Mouse (Mus musculus): ENCODE results near the gene Eps8l1. TPM values are rescaled to one million over a fixed set of nuclear protein-coding genes. Genes with fewer than 3 reads are reported as not detected.

Gene Eps8l1
- total and polyA plus RNA-seq, 2 experiments = 1.4 to 6.5 TPM

DNA sequence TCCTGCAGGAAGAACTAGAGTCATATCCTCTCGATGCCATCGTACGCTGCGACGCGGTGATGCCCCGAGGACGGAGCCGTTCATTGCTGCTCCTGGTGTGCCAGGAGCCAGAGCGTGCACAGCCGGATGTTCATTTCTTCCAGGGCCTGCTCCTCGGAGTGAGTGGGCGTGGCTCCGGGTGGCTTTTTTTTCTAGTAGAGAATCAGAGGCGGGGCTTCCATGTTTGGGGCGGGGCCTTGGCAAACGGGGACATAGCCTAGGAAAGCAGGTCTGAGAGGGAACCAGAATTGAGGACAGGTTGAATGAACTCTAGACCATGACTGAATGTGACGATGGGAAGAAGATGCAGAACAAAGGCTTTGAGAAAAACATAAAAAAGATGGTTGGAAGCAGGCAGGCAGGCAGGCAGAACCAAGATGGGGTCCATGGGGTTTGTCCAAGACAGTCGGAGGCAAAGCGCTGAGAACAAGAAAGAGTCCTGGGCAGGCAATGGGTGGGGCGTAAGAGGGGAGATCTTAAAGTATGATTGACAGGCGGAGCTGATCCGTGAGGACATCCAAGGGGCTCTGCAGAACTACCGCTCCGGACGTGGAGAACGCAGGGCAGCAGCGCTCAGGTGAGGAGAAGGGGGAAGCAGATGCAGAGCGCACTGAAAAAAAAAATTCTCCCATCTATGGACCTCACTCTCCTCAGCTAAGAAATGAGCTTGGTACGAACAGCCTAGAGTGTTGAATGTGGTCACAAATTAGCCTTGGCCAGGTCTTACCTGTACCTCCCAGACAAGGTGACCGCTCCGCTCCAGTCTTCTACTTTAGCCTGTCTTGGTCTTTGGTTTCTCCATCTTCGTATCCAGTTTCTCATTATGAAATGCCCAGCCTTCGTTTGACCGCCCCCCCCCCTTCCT lies 10.1 kb downstream of the Eps8l1 start:
- Histone ChIP-seq H3K36me3 (ENCODE audit: control insufficient read depth, insufficient read depth, low read length) (no peaks in the 10 kb centered on the region), H3K4me1 (ENCODE audit: control insufficient read depth, insufficient read depth, low read length) (no peaks in the 10 kb centered on the region), H3K79me2 (ENCODE audit: control insufficient read depth, insufficient read depth, low read length) (no peaks in the 10 kb centered on the region), H3K4me3 (ENCODE audit: insufficient read depth, low read depth, low read length) (peak overlapping the region; percentile 51), H3K27me3 (ENCODE audit: control insufficient read depth, insufficient read depth, low read length) (no peaks in the 10 kb centered on the region; the same call in 1 of the 2 replicates), H3K9ac (ENCODE audit: low read depth, low read length) (0 out of 2 replicates have a peak overlapping the region, but pooled peaks have one; percentile 21), H3K27ac (replicated peaks; ENCODE audit: insufficient read depth, low read depth, low read length) (no peak overlapping the region)
- TF ChIP-seq CTCF (IDR thresholded peaks at IDR 0.05; ENCODE audit: low read depth, low read length) (no peak), POLR2A (IDR thresholded peaks at IDR 0.05; ENCODE audit: extremely low read depth, insufficient read depth, low read length) (no peak)
- WGBS = 21% methylated on average over 35 of the region's 35 CpGs
- peak; percentile 19 for DNase-seq (ENCODE audit: extremely low read depth, low read depth, low spot score)

DNA sequence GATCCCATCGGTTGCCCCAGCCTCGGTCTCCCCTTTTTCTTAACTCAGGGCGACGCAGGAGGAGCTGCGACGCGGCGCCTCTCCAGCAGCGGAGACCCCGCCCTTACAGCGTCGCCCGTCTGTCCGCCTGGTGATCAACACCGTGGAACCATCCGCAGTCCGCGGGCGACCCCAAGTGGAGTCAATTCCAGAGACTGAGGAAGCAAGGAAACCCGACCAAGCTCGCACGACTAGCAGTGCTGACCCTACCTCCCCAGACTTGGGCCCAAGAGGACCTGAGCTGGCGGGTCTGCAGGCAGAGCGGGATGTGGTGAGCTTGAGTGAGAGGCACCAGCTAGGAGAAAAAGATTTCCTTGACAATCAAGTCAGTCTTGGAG lies 10.7 kb downstream of the Eps8l1 start:
- H3K27me3 ChIP-seq (ENCODE audit: control insufficient read depth, insufficient read depth, low read length) = no peaks in the 10 kb centered on the region; the same call in 1 of the 2 replicates
- no peaks in the 10 kb centered on the region for H3K36me3 ChIP-seq (ENCODE audit: control insufficient read depth, insufficient read depth, low read length)
- peak; percentile 72 for TF ChIP-seq CTCF (IDR thresholded peaks at IDR 0.05; ENCODE audit: low read depth, low read length)
- TF ChIP-seq POLR2A (IDR thresholded peaks at IDR 0.05; ENCODE audit: extremely low read depth, insufficient read depth, low read length) = no peak
- no peaks in the 10 kb centered on the region for H3K4me1 ChIP-seq (ENCODE audit: control insufficient read depth, insufficient read depth, low read length)
- 0 out of 2 replicates have a peak overlapping the region, but pooled peaks have one; percentile 21 for H3K9ac ChIP-seq (ENCODE audit: low read depth, low read length)
- no peaks in the 10 kb centered on the region for H3K79me2 ChIP-seq (ENCODE audit: control insufficient read depth, insufficient read depth, low read length)
- peak overlapping the region; percentile 51 for H3K4me3 ChIP-seq (ENCODE audit: insufficient read depth, low read depth, low read length)
- no peak overlapping the region for H3K27ac ChIP-seq (replicated peaks; ENCODE audit: insufficient read depth, low read depth, low read length)
- WGBS = 23% methylated on average over 24 of the region's 24 CpGs
- no peak for DNase-seq (ENCODE audit: extremely low read depth, low read depth, low spot score)

DNA sequence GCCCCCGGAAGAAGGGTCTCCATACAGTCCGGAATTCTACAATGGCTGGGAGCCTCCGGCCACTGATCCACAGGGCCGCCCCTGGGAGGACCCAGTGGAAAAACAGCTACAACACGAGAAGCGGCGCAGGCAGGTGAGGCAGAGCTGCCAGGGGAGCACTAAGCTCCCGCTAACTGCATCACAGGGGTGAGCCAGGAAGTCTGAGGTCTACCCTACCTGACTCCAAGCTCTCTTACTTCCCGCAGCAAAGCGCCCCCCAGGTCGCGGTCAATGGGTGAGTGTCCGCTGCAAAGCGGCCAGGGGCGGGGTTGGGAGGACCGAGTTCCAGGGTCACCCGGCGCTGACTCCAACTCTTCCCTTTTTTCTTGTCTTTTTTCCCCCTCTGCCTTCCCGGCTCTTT lies 13.5 kb downstream of the Eps8l1 start:
- H3K79me2 ChIP-seq (ENCODE audit: control insufficient read depth, insufficient read depth, low read length) = no peaks in the 10 kb centered on the region
- TF ChIP-seq POLR2A (IDR thresholded peaks at IDR 0.05; ENCODE audit: extremely low read depth, insufficient read depth, low read length) (no peak), CTCF (IDR thresholded peaks at IDR 0.05; ENCODE audit: low read depth, low read length) (no peak)
- H3K27me3 ChIP-seq (ENCODE audit: control insufficient read depth, insufficient read depth, low read length) = no peaks in the 10 kb centered on the region; the same call in 1 of the 2 replicates
- no peak overlapping the region for H3K4me3 ChIP-seq (ENCODE audit: insufficient read depth, low read depth, low read length)
- WGBS = 40% methylated on average over 19 of the region's 19 CpGs
- no peak overlapping the region for H3K9ac ChIP-seq (ENCODE audit: low read depth, low read length)
- no peak overlapping the region for H3K27ac ChIP-seq (replicated peaks; ENCODE audit: insufficient read depth, low read depth, low read length)
- H3K36me3 ChIP-seq (ENCODE audit: control insufficient read depth, insufficient read depth, low read length) = no peaks in the 10 kb centered on the region
- DNase-seq (ENCODE audit: extremely low read depth, low read depth, low spot score) = no peak
- H3K4me1 ChIP-seq (ENCODE audit: control insufficient read depth, insufficient read depth, low read length) = no peaks in the 10 kb centered on the region

DNA sequence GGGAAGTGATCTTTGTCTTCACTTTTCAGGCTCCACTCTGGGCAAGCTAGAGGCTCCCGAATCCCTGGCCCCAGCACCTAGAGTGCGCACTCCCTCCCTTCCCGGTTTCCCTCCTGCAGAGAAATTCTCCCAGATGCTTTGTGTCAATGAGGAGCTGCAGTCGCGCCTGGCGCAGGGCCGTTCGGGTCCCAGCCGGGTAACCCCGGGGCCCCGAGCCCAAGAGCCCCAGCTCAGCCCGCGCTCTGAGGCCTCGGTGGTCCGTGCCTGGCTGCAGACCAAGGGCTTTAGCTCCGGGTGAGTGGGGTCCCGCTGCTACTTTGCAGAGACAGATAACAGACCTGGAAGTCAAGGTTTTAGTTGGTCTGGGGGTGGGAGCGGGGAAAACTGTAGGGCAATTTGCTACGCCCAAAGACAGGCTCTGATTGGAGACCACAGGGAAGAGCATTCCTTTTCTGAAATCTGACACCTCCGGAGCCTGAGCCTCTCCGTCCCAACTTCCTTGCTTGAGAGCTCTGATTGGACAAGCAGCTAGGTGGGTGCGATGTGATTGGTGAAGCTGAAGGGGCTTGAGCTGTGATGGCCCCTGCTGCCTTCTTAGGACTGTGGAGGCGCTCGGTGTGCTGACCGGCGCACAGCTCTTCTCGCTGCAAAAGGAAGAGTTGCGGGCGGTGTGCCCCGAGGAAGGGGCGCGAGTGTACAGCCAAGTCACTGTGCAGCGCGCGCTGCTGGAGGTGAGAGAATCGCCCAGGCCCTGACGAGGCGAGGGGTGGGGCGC lies 17.7 kb downstream of the Eps8l1 start:
- DNase-seq (ENCODE audit: extremely low read depth, low read depth, low spot score) = peak; percentile 35
- H3K4me1 ChIP-seq (ENCODE audit: control insufficient read depth, insufficient read depth, low read length) = no peaks in the 10 kb centered on the region
- peaks cover 2% of the 10 kb centered on the region; the same call in 1 of the 2 replicates for H3K36me3 ChIP-seq (ENCODE audit: control insufficient read depth, insufficient read depth, low read length)
- H3K9ac ChIP-seq (ENCODE audit: low read depth, low read length) = peak overlapping the region; percentile 33
- no peak overlapping the region for H3K27ac ChIP-seq (replicated peaks; ENCODE audit: insufficient read depth, low read depth, low read length)
- 13% methylated on average over 39 of the region's 39 CpGs for WGBS
- no peak for TF ChIP-seq POLR2A (IDR thresholded peaks at IDR 0.05; ENCODE audit: extremely low read depth, insufficient read depth, low read length)
- H3K79me2 ChIP-seq (ENCODE audit: control insufficient read depth, insufficient read depth, low read length) = no peaks in the 10 kb centered on the region
- no peaks in the 10 kb centered on the region; the same call in 1 of the 2 replicates for H3K27me3 ChIP-seq (ENCODE audit: control insufficient read depth, insufficient read depth, low read length)
- peak overlapping the region; percentile 53; the same call in 1 of the 2 replicates for H3K4me3 ChIP-seq (ENCODE audit: insufficient read depth, low read depth, low read length)

DNA sequence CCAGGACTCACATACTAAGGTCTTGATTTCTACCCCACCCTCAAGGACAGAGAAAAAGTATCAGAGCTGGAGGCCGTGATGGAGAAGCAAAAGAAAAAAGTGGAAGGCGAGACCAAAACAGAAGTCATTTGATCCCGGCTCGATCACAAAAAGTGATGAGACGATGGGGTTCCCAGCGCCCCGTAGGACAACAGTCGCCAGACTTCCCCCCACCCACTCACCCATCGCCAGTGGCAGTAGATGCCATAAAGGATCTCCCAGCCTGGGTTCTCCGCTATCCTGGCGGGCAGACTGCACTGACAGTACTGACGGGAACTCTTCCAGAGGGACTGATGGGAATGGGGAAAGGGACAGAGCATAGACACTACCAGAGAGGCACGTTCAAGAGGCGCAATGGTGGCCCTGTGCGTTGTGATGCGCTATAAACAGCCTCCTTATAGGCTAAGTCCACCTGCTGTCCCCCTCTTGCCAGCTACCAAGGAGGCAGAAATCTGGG lies 18.4 kb downstream of the Eps8l1 start:
- Histone ChIP-seq H3K79me2 (ENCODE audit: control insufficient read depth, insufficient read depth, low read length) (no peaks in the 10 kb centered on the region), H3K27ac (replicated peaks; ENCODE audit: insufficient read depth, low read depth, low read length) (no peak overlapping the region), H3K9ac (ENCODE audit: low read depth, low read length) (peak overlapping the region; percentile 33), H3K36me3 (ENCODE audit: control insufficient read depth, insufficient read depth, low read length) (peaks cover 5% of the 10 kb centered on the region; the same call in 1 of the 2 replicates), H3K4me1 (ENCODE audit: control insufficient read depth, insufficient read depth, low read length) (no peaks in the 10 kb centered on the region), H3K27me3 (ENCODE audit: control insufficient read depth, insufficient read depth, low read length) (no peaks in the 10 kb centered on the region), H3K4me3 (ENCODE audit: insufficient read depth, low read depth, low read length) (peak overlapping the region; percentile 53; the same call in 1 of the 2 replicates)
- no peak for TF ChIP-seq POLR2A (IDR thresholded peaks at IDR 0.05; ENCODE audit: extremely low read depth, insufficient read depth, low read length)
- TF ChIP-seq CTCF (IDR thresholded peaks at IDR 0.05; ENCODE audit: low read depth, low read length) = no peak
- DNase-seq (ENCODE audit: extremely low read depth, low read depth, low spot score) = no peak
- WGBS = 31% methylated on average over 16 of the region's 16 CpGs
